Mouse (Mus musculus) right cerebral cortex, postnatal 4 days (tissue): ENCODE measurements around the gene Agap1.

Source experiments
- DNase-seq: peaks from one replicate; pipeline ENCODE4 v3.0.0-alpha.2; 2022

Gene Agap1

GRCm38 (mm10) chr1:89942395-89942976 lies 487.9 kb downstream of the Agap1 start:
- DNase-seq = no peak

- DNase-seq = peak; percentile 80
These were observed 488.6 kb downstream of the Agap1 start for GRCm38 (mm10) chr1:89943202-89943601.
